Mouse (Mus musculus): ENCODE results near the gene Lgals2.

DNA sequence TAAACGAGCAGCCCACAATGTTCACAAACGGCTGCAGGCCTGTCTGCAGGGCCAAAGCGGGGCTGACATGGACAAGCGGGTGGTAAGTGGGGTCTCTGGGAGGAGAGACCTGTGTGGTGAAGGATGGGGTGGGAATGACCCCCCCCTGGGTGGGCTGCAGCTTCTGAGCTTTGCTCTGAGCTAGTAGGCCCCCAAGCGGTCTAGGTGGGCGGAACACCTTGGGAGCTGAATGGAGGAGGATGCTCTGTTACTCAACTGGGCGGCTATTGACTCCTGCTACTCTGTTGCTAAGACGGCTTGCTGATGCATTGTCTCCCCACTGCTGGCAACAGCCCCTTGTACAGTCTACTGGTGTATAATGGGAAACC, 46.1 kb upstream of the Lgals2 start:
- TF ChIP-seq CTCF (IDR thresholded peaks at IDR 0.05; ENCODE audit: low read depth) (no peak), EP300 (IDR thresholded peaks at IDR 0.05; ENCODE audit: low read depth) (no peak)
